Comparison of ENCODE assay signal across 8 mouse cellular contexts in genomic region chr2:174343566-174343965, GRCm38 (mm10). TPM values are rescaled to one million over a fixed set of nuclear protein-coding genes. Genes with fewer than 3 reads are reported as not detected.
DNase-seq lines count a peak whose midpoint lies in the region; ATAC-seq and TF ChIP-seq lines count a peak whose summit lies in the region.

No protein-coding gene starts in this region.

- no peak overlapping the region for H3K4me3 ChIP-seq in CH12.LX (replicated peaks in 1 of 3; ENCODE audit: low read depth in 2 of 3, low read length in 2 of 3, poor library complexity in 1 of 3)
- peak overlapping the region; percentile 29 for H3K4me3 ChIP-seq in heart, embryonic 13.5 days
- H3K4me3 ChIP-seq in liver, embryonic 12.5 days = no peak overlapping the region

- no peak for TF ChIP-seq CTCF in CH12.LX (conservative IDR thresholded peaks at IDR 0.05 in 1 of 2, IDR thresholded peaks at IDR 0.05 in 1 of 2; ENCODE audit: low read depth in 2 of 2, low read length in 2 of 2)

- ATAC-seq in heart, embryonic 13.5 days (ENCODE audit: extremely low read depth, insufficient number of reproducible peaks, low FRiP score, low TSS enrichment) = no peak
- ATAC-seq in liver, embryonic 12.5 days = no peak

- H3K4me1 ChIP-seq in CH12.LX (ENCODE audit: control insufficient read depth in 1 of 2, insufficient read depth in 2 of 2) = peaks cover 20 to 69% of the 10 kb centered on the region in 2 experiments
- H3K4me1 ChIP-seq in heart, embryonic 13.5 days = peaks cover 67% of the 10 kb centered on the region
- H3K4me1 ChIP-seq in liver, embryonic 12.5 days = peaks cover 57% of the 10 kb centered on the region

- peak overlapping the region; percentile 88 for H3K27ac ChIP-seq in CH12.LX (ENCODE audit: insufficient read depth, low read depth)
- H3K27ac ChIP-seq in heart, embryonic 13.5 days (replicated peaks) = peak overlapping the region; percentile 96
- peak overlapping the region; percentile 56; the same call in 1 of the 2 replicates for H3K27ac ChIP-seq in liver, embryonic 12.5 days

- dilution Hi-C loops in CH12.LX (cut with MboI; ENCODE audit: extremely low pct_ligation_motif_present, extremely low pct_unique_long_range_greater_than_20kb, low sequenced_read_pairs) = no loop called here

- in situ Hi-C loops in CH12.LX (cut with MboI; ENCODE audit: low pct_ligation_motif_present, low pct_unique_long_range_greater_than_20kb, low sequenced_read_pairs) = no loop called here

- DNase-seq in heart, adult 11 months = peak; percentile 93
- no peak for DNase-seq in heart, postnatal 36 days
- no peak for DNase-seq in CH12.LX (ENCODE audit: extremely low read depth)
- DNase-seq in urinary bladder, adult 18-20 months (ENCODE audit: low spot score in 2 of 2) = no peak
- no peak for DNase-seq in spleen, adult 18-20 months
- no peak for DNase-seq in Muller cell, postnatal 12 days (ENCODE audit: inconsistent ontology term)

- H3K4me2 ChIP-seq in CH12.LX (ENCODE audit: insufficient read depth, low read depth, poor library complexity, severe bottlenecking) = peak overlapping the region; percentile 44
- H3K4me2 ChIP-seq in heart, embryonic 13.5 days = peak overlapping the region; percentile 65
- peak overlapping the region; percentile 27; the same call in 1 of the 2 replicates for H3K4me2 ChIP-seq in liver, embryonic 12.5 days

- peak overlapping the region; percentile 61; the same call in 1 of the 2 replicates for H3K9ac ChIP-seq in CH12.LX (ENCODE audit: insufficient read depth, low read depth)
- H3K9ac ChIP-seq in heart, embryonic 13.5 days = peak overlapping the region; percentile 78
- no peak overlapping the region for H3K9ac ChIP-seq in liver, embryonic 12.5 days

- no peak for TF ChIP-seq POLR2A in CH12.LX (IDR thresholded peaks at IDR 0.05; ENCODE audit: low read depth, low read length)

- no peaks in the 10 kb centered on the region for H3K9me3 ChIP-seq in CH12.LX (replicated peaks; ENCODE audit: low read length)
- no peaks in the 10 kb centered on the region for H3K9me3 ChIP-seq in heart, embryonic 13.5 days
- H3K9me3 ChIP-seq in liver, embryonic 12.5 days (replicated peaks) = no peaks in the 10 kb centered on the region

- intact Hi-C loops in heart, postnatal 36 days (cut with DNase I) = no loop called here

- H3K27me3 ChIP-seq in CH12.LX (replicated peaks) = no peaks in the 10 kb centered on the region
- no peaks in the 10 kb centered on the region for H3K27me3 ChIP-seq in heart, embryonic 13.5 days (replicated peaks)
- no peaks in the 10 kb centered on the region for H3K27me3 ChIP-seq in liver, embryonic 12.5 days (replicated peaks)

- TF ChIP-seq EP300 in CH12.LX (IDR thresholded peaks at IDR 0.05; ENCODE audit: low read length) = no peak

- H3K36me3 ChIP-seq in CH12.LX (replicated peaks in 1 of 2; ENCODE audit: control insufficient read depth in 1 of 2, insufficient read depth in 1 of 2, low read length in 1 of 2) = peaks cover 48 to 76% of the 10 kb centered on the region in 2 experiments
- peaks cover 72% of the 10 kb centered on the region for H3K36me3 ChIP-seq in heart, embryonic 13.5 days
- H3K36me3 ChIP-seq in liver, embryonic 12.5 days = peaks cover 85% of the 10 kb centered on the region

- H3K79me2 ChIP-seq in CH12.LX (replicated peaks; ENCODE audit: control insufficient read depth, extremely low read depth, insufficient read depth, poor library complexity, severe bottlenecking) = peaks cover 58% of the 10 kb centered on the region

- no peak for TF ChIP-seq RAD21 in CH12.LX (IDR thresholded peaks at IDR 0.05; ENCODE audit: low read depth, low read length)

- 9% methylated on average over 1 of the region's 1 CpGs for WGBS in heart, embryonic 13.5 days
- WGBS in liver, embryonic 12.5 days (ENCODE audit: insufficient replicate concordance) = 38% methylated on average over 1 of the region's 1 CpGs

TF ChIP-seq in CH12.LX, 34 proteins besides CTCF, POLR2A, EP300 and RAD21:
- no peak for TF ChIP-seq TCF12 (IDR thresholded peaks at IDR 0.05; ENCODE audit: low read depth, low read length)
- peak; percentile 53; the same call in 1 of the 2 replicates for TF ChIP-seq CHD1 (IDR thresholded peaks at IDR 0.05; ENCODE audit: low read depth, low read length)
- no peak for TF ChIP-seq SMC3 (IDR thresholded peaks at IDR 0.05; ENCODE audit: low read depth, low read length)
- no peak for TF ChIP-seq JUN (IDR thresholded peaks at IDR 0.05; ENCODE audit: insufficient read depth, low read depth, low read length)
- no peak for TF ChIP-seq NELFE (IDR thresholded peaks at IDR 0.05; ENCODE audit: low read depth, low read length)
- 0 out of 2 replicates have a peak, but pooled peaks have one; percentile 21 for TF ChIP-seq TBP (conservative IDR thresholded peaks at IDR 0.05; ENCODE audit: low read depth, low read length)
- TF ChIP-seq UBTF (IDR thresholded peaks at IDR 0.05; ENCODE audit: low read depth, low read length) = no peak

RNA-seq across cellular contexts. Expression of gene Gm20721, which starts 2.9 kb away (rescaled TPM):
- 1 to 10 TPM; 2.4 TPM for total RNA-seq in heart, postnatal 36 days (2021)
- total RNA-seq in CH12.LX (2012; rRNA removed) (48.9 and 55.7 TPM in 2 replicates), CH12.LX (2014; rRNA removed) (not detected in 2 replicates)
- 259 and 363 TPM in 2 replicates for polyA plus RNA-seq in CH12.LX (2012; ENCODE audit: insufficient read length, low read depth)
- polyA plus RNA-seq in heart, embryonic 13.5 days (2015; fragmentation: Nextera tagmentation; extraction: Ambion mirVana) = 16.0 and 26.6 TPM in 2 replicates
- polyA plus RNA-seq in liver, embryonic 12.5 days (2016; fragmentation: Nextera tagmentation; extraction: Ambion mirVana) = 23.2 and 33.5 TPM in 2 replicates

RNA-seq across cellular contexts. Expression of gene Gnas, which starts 59.4 kb away (rescaled TPM):
- 1,000 to 10,000 TPM; 1,171 to 1,227 TPM for total RNA-seq in heart, postnatal 36 days (2021)
- total RNA-seq in CH12.LX (2012; rRNA removed) (393 and 452 TPM in 2 replicates), CH12.LX (2014; rRNA removed) (365 and 369 TPM in 2 replicates)
- polyA plus RNA-seq in CH12.LX (2012; ENCODE audit: insufficient read length, low read depth) = 502 and 537 TPM in 2 replicates
- 1,244 and 1,252 TPM in 2 replicates for polyA plus RNA-seq in heart, embryonic 13.5 days (2015; fragmentation: Nextera tagmentation; extraction: Ambion mirVana)
- polyA plus RNA-seq in liver, embryonic 12.5 days (2016; fragmentation: Nextera tagmentation; extraction: Ambion mirVana) = 565 and 587 TPM in 2 replicates
